Mouse (Mus musculus) ES-Bruce4 (cell line): Measurements from ENCODE around the gene Gm45717.

Experiments used
- CTCF ChIP-seq: IDR thresholded peaks from one replicate; pipeline ENCODE4 v1.8.1; 2011; ENCODE audit warnings: low read depth, low read length
- EP300 ChIP-seq: IDR thresholded peaks from 2 replicates; pipeline ENCODE4 v1.6.1; 2011; ENCODE audit warnings: low read depth, low read length; ENCODE audit not compliant: insufficient read depth
- POLR2A ChIP-seq: IDR thresholded peaks from one replicate; pipeline ENCODE4 v1.8.1; 2011; ENCODE audit warnings: low read length; ENCODE audit not compliant: insufficient read depth

DNA sequence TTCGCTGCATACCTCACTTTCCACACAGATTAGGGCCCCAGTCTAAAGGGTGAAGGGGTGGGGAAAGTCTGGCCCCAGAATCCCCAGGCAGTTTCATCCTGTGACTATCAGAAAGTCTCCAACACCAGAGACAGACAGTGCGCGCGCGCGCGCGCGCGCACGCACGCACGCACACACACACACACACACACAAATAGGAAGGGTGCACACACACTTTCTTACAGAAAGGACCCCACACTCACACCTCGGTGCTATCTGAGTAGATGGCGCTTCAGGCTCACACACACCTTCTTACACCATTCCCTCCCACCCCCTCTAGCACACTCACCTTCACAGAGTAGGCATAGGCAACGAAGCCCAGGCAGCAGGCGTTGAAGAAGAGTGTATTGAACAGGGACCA is 395 bp downstream of the Gm45717 start:
- no peak for TF ChIP-seq POLR2A
- no peak for TF ChIP-seq EP300
- TF ChIP-seq CTCF = no peak
